20 mouse cellular contexts compared by ENCODE assay signal in genomic region chr4:144559792-144560191, GRCm38 (mm10). TPM values are rescaled to one million over a fixed set of nuclear protein-coding genes. Genes with fewer than 3 reads are reported as not detected.
A peak's percentile ranks its signal among the peaks of the same experiment; 100 is the strongest.
DNase-seq lines count a peak whose midpoint lies in the region; ATAC-seq and TF ChIP-seq lines count a peak whose summit lies in the region.
"Had no signal": no experiment of that assay in that cellular context is flagged by ENCODE, and none has a peak within 500 bp of the region (broad histone marks: within the 10 kb centered on the region; RNA-seq: fewer than 3 reads in every experiment).

No protein-coding gene starts in this region.

- no peak overlapping the region for H3K4me3 ChIP-seq in kidney, postnatal 0 days (replicated peaks; ENCODE audit: low read depth, low read length)
- H3K4me3 ChIP-seq in kidney, embryonic 14.5 days (ENCODE audit: low read length), result no peak overlapping the region
- H3K4me3 ChIP-seq: forebrain, embryonic 10.5 days; stomach, embryonic 15.5 days had no signal

- H3K4me2 ChIP-seq in kidney, postnatal 0 days (ENCODE audit: low read length), result no peak overlapping the region
- H3K4me2 ChIP-seq in kidney, embryonic 14.5 days (replicated peaks; ENCODE audit: low read depth, low read length), result no peak overlapping the region
- H3K4me2 ChIP-seq: stomach, embryonic 15.5 days had no signal

- no peaks in the 10 kb centered on the region for H3K4me1 ChIP-seq in kidney, postnatal 0 days (replicated peaks; ENCODE audit: insufficient read depth, low read length)
- no peaks in the 10 kb centered on the region for H3K4me1 ChIP-seq in kidney, embryonic 14.5 days (ENCODE audit: control insufficient read depth, insufficient read depth, low read length)
- H3K4me1 ChIP-seq: forebrain, embryonic 10.5 days; stomach, embryonic 15.5 days had no signal

- H3K27me3 ChIP-seq in kidney, postnatal 0 days (ENCODE audit: insufficient read depth, low read length), result no peaks in the 10 kb centered on the region
- no peaks in the 10 kb centered on the region for H3K27me3 ChIP-seq in kidney, embryonic 14.5 days (ENCODE audit: control insufficient read depth, insufficient read depth, low read length)
- H3K27me3 ChIP-seq: stomach, embryonic 15.5 days had no signal

- no peak overlapping the region for H3K9ac ChIP-seq in kidney, postnatal 0 days (ENCODE audit: low read depth, low read length)
- no peak overlapping the region for H3K9ac ChIP-seq in kidney, embryonic 14.5 days (ENCODE audit: low read depth, low read length)
- H3K9ac ChIP-seq: stomach, embryonic 15.5 days had no signal

- ATAC-seq in CD4-positive, CD25-positive, alpha-beta regulatory T cell, adult 4 months, result no peak
- ATAC-seq in kidney, postnatal 0 days (replicated peaks; ENCODE audit: low FRiP score, low read depth), result no peak
- ATAC-seq in kidney, embryonic 14.5 days (ENCODE audit: low FRiP score, low TSS enrichment), result no peak
- ATAC-seq: hindbrain, postnatal 0 days had no signal

- H3K36me3 ChIP-seq in kidney, postnatal 0 days (ENCODE audit: insufficient read depth, low read length), result no peaks in the 10 kb centered on the region
- H3K36me3 ChIP-seq in kidney, embryonic 14.5 days (ENCODE audit: control insufficient read depth, insufficient read depth, low read length), result no peaks in the 10 kb centered on the region
- H3K36me3 ChIP-seq: forebrain, embryonic 10.5 days; stomach, embryonic 15.5 days had no signal

- H3K9me3 ChIP-seq in kidney, postnatal 0 days (replicated peaks; ENCODE audit: low read length), result no peaks in the 10 kb centered on the region
- H3K9me3 ChIP-seq in kidney, embryonic 14.5 days (ENCODE audit: control insufficient read depth, low read length), result no peaks in the 10 kb centered on the region
- H3K9me3 ChIP-seq: stomach, embryonic 15.5 days had no signal

- peak; percentile 48 for TF ChIP-seq CTCF in kidney, postnatal 0 days (IDR thresholded peaks at IDR 0.05; ENCODE audit: low read depth)

- H3K27ac ChIP-seq in kidney, postnatal 0 days, result no peak overlapping the region
- no peak overlapping the region for H3K27ac ChIP-seq in kidney, embryonic 14.5 days (ENCODE audit: low read depth, low read length)
- H3K27ac ChIP-seq: forebrain, embryonic 10.5 days; hindbrain, postnatal 0 days; stomach, embryonic 15.5 days had no signal

- DNase-seq in CD4-positive, CD25-positive, alpha-beta regulatory T cell, adult 2 months (ENCODE audit: low read depth, low spot score), result peak; percentile 2
- peak; percentile 9 for DNase-seq in kidney, postnatal 0 days (ENCODE audit: low spot score)
- peak; percentile 53 for DNase-seq in ES-CJ7 (ENCODE audit: low read depth, low spot score)
- peak; percentile 7 to 44 for DNase-seq in kidney, postnatal 36 days
- no peak for DNase-seq in ovary, postnatal 10 days (ENCODE audit: low spot score)
- no peak for DNase-seq in left cerebral cortex, postnatal 25 days (ENCODE audit: low spot score in 2 of 2)
- DNase-seq: cerebellum, adult 8-10 months; gastrocnemius, postnatal 14 days had no signal

- intact Hi-C loops in left cerebral cortex, postnatal 25 days (cut with DNase I), result no loop called here

RNA-seq across cellular contexts. Expression of gene Gm13124, which starts 5.1 kb away (rescaled TPM):
- not detected for polyA plus RNA-seq in CD4-positive, CD25-positive, alpha-beta regulatory T cell, adult 4 months (2017; shearing (Covaris generic))
- polyA plus RNA-seq in kidney, postnatal 0 days (2015; fragmentation: Nextera tagmentation; extraction: Ambion mirVana), result not detected in 2 replicates
- not detected in 2 replicates for polyA plus RNA-seq in kidney, embryonic 14.5 days (2014; fragmentation: Nextera tagmentation; extraction: Ambion mirVana)
- total RNA-seq in left cerebral cortex, postnatal 25 days (2021), result not detected
- total RNA-seq: gastrocnemius, postnatal 14 days; hindbrain, postnatal 0 days; layer of hippocampus, postnatal 25 days; monocyte, adult 5-6 weeks; neutrophil, adult 5-6 weeks had no signal
- polyA plus RNA-seq: embryonic facial prominence, embryonic 11.5 days; forebrain, embryonic 10.5 days; heart, embryonic 16.5 days; hindbrain, postnatal 0 days; limb, embryonic 14.5 days; lung, embryonic 16.5 days; stomach, embryonic 15.5 days had no signal

RNA-seq across cellular contexts. Expression of gene 9430007A20Rik, which starts 40.2 kb away (rescaled TPM):
- polyA plus RNA-seq in CD4-positive, CD25-positive, alpha-beta regulatory T cell, adult 4 months (2017; shearing (Covaris generic)), result not detected
- polyA plus RNA-seq in kidney, postnatal 0 days (2015; fragmentation: Nextera tagmentation; extraction: Ambion mirVana), result not detected in 2 replicates
- polyA plus RNA-seq in kidney, embryonic 14.5 days (2014; fragmentation: Nextera tagmentation; extraction: Ambion mirVana), result not detected in 2 replicates
- not detected for total RNA-seq in left cerebral cortex, postnatal 25 days (2021)
- total RNA-seq: gastrocnemius, postnatal 14 days; hindbrain, postnatal 0 days; layer of hippocampus, postnatal 25 days; monocyte, adult 5-6 weeks; neutrophil, adult 5-6 weeks had no signal
- polyA plus RNA-seq: embryonic facial prominence, embryonic 11.5 days; forebrain, embryonic 10.5 days; heart, embryonic 16.5 days; hindbrain, postnatal 0 days; limb, embryonic 14.5 days; lung, embryonic 16.5 days; stomach, embryonic 15.5 days had no signal

RNA-seq across cellular contexts. Expression of gene Aadacl4, which starts 53.7 kb away (rescaled TPM):
- polyA plus RNA-seq in CD4-positive, CD25-positive, alpha-beta regulatory T cell, adult 4 months (2017; shearing (Covaris generic)), result not detected
- not detected in 2 replicates for polyA plus RNA-seq in kidney, postnatal 0 days (2015; fragmentation: Nextera tagmentation; extraction: Ambion mirVana)
- not detected in 2 replicates for polyA plus RNA-seq in kidney, embryonic 14.5 days (2014; fragmentation: Nextera tagmentation; extraction: Ambion mirVana)
- total RNA-seq in left cerebral cortex, postnatal 25 days (2021), result not detected
- total RNA-seq: gastrocnemius, postnatal 14 days; hindbrain, postnatal 0 days; layer of hippocampus, postnatal 25 days; monocyte, adult 5-6 weeks; neutrophil, adult 5-6 weeks had no signal
- polyA plus RNA-seq: embryonic facial prominence, embryonic 11.5 days; forebrain, embryonic 10.5 days; heart, embryonic 16.5 days; hindbrain, postnatal 0 days; limb, embryonic 14.5 days; lung, embryonic 16.5 days; stomach, embryonic 15.5 days had no signal

Comparison
In these comparisons a context has a peak if more than half of its experiments do, and no peak if none do; other contexts are left out.
1. DNase-seq: peak in CD4-positive, CD25-positive, alpha-beta regulatory T cell, adult 2 months (single experiment), kidney, postnatal 0 days (single experiment), ES-CJ7 (single experiment) and kidney, postnatal 36 days (2 of 2); none in ovary, postnatal 10 days (single experiment) and left cerebral cortex, postnatal 25 days (0 of 2).